Mouse (Mus musculus) right cerebral cortex, postnatal 25 days (tissue): ENCODE data around the gene Ggps1.
A peak's percentile ranks its signal among the peaks of the same experiment; 100 is the strongest.

ENCODE experiments used
- DNase-seq: peaks from one replicate; pipeline ENCODE4 v3.0.0; 2022

The Ggps1 gene

DNA sequence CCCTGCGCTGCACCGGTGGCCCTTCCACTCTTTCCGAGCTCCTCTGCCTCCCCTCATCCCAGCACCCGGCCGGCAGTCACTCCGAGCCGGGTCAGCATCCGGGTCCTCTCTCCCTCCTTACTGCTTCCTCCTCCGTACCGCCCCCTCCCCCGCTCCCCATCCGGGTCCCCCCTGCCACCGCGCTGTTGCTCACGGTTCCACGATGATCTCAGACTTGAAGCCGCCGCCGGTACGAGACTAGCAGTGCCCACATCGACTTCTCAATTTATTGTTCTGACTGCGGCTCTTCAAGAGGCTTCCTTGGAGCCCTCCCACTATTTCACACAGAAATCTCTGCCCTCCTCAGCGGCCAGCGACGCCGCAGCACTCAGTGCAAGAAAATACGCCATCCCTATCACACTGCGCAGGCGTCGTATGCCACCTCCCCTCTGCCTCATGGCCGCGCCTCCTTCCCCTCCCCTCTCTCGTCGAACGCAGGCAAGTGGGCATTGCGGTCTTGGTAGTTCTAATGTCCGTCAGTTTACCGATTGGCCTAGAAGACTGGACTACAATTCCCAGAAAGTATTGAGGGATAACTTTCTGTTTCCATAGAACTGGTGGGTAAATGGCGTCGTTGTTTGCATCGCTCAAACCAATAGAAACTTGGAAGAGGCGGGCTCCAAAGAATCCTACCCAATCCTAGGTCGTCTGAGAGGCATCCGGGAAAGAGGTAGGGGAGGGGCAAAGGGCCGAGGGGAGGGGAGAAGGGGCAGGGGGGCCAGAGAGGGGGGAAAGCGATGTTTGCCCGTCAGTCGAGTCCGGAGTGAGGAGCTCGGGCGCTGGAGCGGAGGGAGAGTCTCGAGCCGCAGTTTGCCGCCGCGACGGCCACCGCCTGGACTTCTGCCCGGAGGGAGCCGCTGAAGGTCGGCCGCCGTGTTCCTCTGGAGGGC, at the start of gene Ggps1, which contains the start of gene Arid4b:
Gene Ggps1, minus strand, starts transcription at position 476 of the 929 bp plus-strand sequence.
Gene Arid4b, plus strand, starts transcription at position 220 of the 929 bp plus-strand sequence.
- peak; percentile 96 for DNase-seq

GRCm38 (mm10) chr13:14111146-14111545, 47.9 kb upstream of the Ggps1 start:
- no peak for DNase-seq

- DNase-seq: no peak
Measured at GRCm38 (mm10) chr13:14110154-14110873, 47.0 kb upstream of the Ggps1 start.

- DNase-seq: no peak
Measured at GRCm38 (mm10) chr13:14103026-14103425, 39.7 kb upstream of the Ggps1 start.

- no peak for DNase-seq
Measured at GRCm38 (mm10) chr13:14088669-14089068, 25.4 kb upstream of the Ggps1 start.

DNA sequence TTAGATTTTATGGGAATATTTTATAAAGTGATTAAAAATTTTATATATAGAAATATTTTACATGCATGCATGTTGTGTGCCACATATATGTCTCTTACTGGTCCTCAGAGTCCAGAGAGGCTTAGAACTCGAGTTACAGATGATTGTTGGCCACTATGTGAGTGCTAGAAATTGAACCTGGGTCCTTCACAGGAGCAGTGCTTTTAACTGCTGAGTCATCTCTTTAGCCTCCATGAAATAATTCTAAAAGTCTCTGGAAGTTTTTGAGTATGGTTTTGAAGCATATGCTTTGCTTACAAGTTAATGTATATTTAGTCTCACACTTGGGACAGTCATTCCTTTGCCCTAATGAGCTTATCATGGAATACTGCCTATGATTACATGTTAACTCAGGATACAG, 12.0 kb upstream of the Ggps1 start:
- no peak for DNase-seq

DNA sequence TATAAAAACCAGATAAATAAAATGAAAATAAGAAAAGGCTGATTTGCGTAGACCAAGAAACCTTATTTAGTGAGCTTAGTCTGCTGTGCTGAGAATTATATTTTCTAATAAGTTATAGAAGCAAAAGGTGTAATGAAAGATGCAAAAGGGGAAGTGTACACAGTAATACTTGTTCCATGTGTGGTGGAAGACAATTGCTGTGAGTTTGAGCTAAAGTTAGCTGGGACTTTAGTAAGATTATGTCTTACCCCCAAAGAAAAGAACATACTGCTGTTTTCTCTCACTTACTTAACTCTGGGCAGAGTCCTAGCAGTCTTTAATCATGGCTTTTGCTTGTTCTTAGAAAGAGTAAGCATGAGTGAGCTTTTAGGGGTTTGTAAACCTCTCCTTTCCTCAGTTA, 11.1 kb upstream of the Ggps1 start:
- no peak for DNase-seq

- DNase-seq: no peak
Measured at GRCm38 (mm10) chr13:14069291-14069690, 6.0 kb upstream of the Ggps1 start.

DNA sequence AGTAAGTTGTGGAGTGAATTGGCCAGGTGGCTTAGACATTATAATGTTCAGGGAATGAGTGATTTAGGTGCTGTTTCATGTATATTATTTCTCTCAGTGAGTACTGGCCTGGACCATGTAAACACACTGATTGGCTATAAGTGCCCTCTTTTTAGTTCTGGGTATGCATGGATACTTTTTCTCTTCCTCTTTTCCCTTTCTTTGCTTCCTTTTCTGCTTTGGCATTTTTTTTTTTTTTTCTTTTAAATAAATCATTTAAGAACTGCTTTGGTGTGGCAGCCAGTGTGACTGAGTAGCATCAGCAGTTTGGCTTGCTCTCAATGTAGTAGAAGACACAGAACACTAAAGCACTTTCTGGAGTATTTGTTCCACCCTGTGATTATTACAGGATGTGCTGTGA, 4.7 kb upstream of the Ggps1 start:
- DNase-seq: no peak

DNA sequence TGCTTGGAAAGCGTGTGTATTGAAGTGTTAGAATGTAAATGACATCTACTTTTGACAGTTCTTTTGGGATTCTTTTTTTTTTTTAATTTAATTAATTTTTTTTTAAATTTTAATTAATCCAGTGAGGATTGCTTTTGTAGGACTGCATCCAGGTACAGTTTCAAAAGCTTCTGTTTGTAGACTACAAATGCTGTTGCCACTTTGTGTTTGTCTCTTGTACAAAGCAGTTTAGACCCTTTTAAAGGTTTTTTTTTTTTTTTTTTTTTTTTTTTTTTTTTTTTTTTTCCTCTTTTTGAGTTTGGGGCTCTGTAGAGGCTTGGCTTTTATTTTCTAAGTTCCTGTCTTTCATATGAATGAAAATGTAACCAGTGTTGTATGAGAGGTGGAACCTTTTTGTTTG, 2.4 kb upstream of the Ggps1 start:
- DNase-seq: no peak

- DNase-seq: no peak
Measured at GRCm38 (mm10) chr13:14065028-14065380, 1.7 kb upstream of the Ggps1 start.

- DNase-seq: peak; percentile 38
Measured at GRCm38 (mm10) chr13:14064341-14065027, 1.2 kb upstream of the Ggps1 start.

DNA sequence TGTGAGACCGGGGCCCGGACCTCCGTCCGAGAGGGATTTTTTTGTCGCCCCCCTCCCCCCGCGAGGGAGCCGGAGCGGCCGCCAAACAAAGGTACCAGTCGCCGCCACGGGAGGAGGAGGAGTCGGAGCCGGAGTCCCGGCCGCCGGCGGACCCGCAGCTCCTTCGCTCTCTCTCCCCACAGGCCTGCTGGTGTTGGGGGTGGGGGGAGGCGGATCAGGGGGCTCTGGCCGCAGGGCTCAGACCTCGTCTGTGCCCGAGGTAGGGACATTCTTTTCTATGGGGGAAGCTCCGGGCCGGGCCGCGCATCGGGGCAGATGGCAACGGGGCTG, 619 bp upstream of the Ggps1 start:
- DNase-seq: no peak

DNA sequence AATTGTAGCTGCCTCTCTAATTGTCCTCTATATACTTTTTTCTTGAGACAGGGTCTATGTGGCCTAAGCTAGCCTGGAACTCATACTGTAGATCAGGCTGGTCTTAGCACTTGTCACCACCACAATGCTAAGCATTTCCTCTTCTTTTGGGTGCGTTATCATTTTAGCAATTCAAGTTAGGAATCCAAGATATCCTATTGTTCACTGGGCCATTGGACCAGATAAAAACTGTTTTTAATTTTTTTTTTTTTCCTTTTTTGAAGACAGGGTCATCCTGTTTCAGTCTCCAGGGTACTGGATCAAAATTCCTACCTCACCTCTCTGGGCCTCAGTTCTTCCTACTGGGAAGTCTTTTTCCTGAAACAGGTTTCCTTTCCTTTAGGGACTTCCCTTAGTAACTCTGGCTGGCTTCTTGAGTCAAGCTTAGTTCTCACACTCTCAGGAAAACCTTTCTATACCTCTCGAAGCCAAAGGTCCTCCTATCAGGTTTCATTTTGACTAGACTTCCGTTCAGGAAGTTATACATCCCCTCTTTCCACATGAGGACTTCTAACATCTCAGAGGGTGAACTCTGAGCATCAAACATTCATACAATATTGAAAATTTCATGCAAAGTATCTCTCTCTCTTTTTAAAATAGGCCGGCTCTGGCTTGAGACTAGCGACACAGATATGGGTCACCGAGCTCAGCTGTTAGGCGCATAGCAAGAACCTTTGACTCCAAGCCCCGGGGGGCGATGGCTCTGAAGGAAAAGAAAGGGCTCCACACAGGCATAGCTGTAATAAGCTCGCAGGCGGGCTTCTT, 877 bp downstream of the Ggps1 start:
- no peak for DNase-seq

- DNase-seq: no peak
Measured at GRCm38 (mm10) chr13:14059582-14059981, 3.7 kb downstream of the Ggps1 start.

GRCm38 (mm10) chr13:14056801-14057200, 6.5 kb downstream of the Ggps1 start:
- no peak for DNase-seq

DNA sequence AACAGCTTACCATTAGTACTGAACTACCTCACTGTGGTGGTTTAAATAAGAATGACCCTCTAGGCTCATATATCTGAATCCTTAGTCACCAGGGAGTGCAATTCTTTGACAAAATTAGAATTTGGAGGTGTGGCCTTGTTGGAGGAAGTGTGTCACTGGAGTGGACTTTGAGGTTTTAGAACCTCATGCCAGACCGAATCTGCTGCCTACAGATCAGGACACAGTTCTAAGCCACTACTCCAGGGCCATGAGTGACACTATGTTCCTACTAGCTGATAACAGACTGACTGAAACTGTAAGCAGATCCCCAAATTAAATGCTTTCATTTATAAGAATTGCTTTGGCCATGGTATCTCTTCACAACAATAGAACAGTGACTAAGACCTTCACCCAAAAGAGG, 13.4 kb downstream of the Ggps1 start:
- DNase-seq: no peak

GRCm38 (mm10) chr13:14044521-14044920, 18.8 kb downstream of the Ggps1 start:
- no peak for DNase-seq

GRCm38 (mm10) chr13:14043851-14044250, 19.4 kb downstream of the Ggps1 start:
- no peak for DNase-seq

GRCm38 (mm10) chr13:14040186-14040585, 23.1 kb downstream of the Ggps1 start:
- DNase-seq: no peak

GRCm38 (mm10) chr13:14039292-14039965, 23.9 kb downstream of the Ggps1 start, which contains the start of gene Tbce:
TSS of gene Tbce (minus strand) at chr13:14039638.
- DNase-seq: peak; percentile 92

DNA sequence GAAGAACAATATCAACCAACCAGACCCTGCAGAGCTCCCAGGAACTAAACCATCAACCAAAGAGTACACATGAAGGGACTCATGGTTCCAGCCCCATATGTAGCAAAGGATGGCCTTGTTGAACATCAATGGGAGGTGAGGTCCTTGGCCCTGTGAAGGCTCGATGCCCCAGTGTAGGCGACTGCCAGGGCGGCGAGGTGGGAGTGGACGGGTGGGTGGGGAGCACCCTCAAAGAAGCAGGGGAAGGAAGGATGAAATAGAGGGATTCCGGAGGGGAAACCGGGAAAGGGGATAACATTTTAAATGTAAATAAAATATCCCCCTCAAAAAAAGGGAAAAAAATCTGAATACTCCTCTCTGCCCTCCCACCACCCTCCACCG, 24.4 kb downstream of the Ggps1 start:
- DNase-seq: no peak
